Mouse (Mus musculus) lung, adult 10 weeks (tissue): ENCODE measurements around the gene Gm28079. TPM values are rescaled to one million over a fixed set of nuclear protein-coding genes. Genes with fewer than 3 reads are reported as not detected.

Experiments used
- polyA plus RNA-seq: library from polyadenylated mRNA; stranded (reverse); fragments of 350-450 nt; fragmentation: Illumina TruSeq; extraction: RNeasy Lipid Tissue Mini Kit (QIAGEN cat#74804); gene quantifications from one replicate; pipeline ENCODE4 v1.2.3, GENCODE M21; 2014; ENCODE audit warnings: low read depth, low replicate concordance; ENCODE audit not compliant: insufficient read depth

The Gm28079 gene
- polyA plus RNA-seq, result not detected

GRCm38 (mm10) chrY:70014799-70015198, at the start of gene Gm28079:
TSS of gene Gm28079 (minus strand) at chrY:70014899.

